Mouse (Mus musculus): ENCODE data around the gene Aebp1. TPM values are rescaled to one million over a fixed set of nuclear protein-coding genes. Genes with fewer than 3 reads are reported as not detected.

The Aebp1 gene
- total RNA-seq, 2 experiments from 2014 or later: 23.9 to 31.3 TPM

Other genes starting within 250 kb of the Aebp1 start
- gene Mrps24, start 146.3 kb upstream of the Aebp1 start, total RNA-seq (2021): 10 to 100 TPM; 89.1 to 96.9 TPM
- gene Urgcp, start 99.6 kb upstream of the Aebp1 start, total RNA-seq (2021): 10 to 100 TPM; 39.0 to 41.3 TPM
- 10 to 100 TPM; 11.7 to 14.8 TPM for gene Dbnl, start 73.5 kb upstream of the Aebp1 start, total RNA-seq (2021)
- 1,000 to 10,000 TPM; 3,395 to 3,606 TPM for gene Pgam2, start 58.2 kb upstream of the Aebp1 start, total RNA-seq (2021)
- 1 to 10 TPM; 1.8 to 2.8 TPM for gene Polm, start 23.9 kb upstream of the Aebp1 start, total RNA-seq (2021)
- 10 to 100 TPM; 34.8 to 37.6 TPM for gene Pold2, start 16.3 kb downstream of the Aebp1 start, total RNA-seq (2021)
- not detected for gene Myl7, start 36.8 kb downstream of the Aebp1 start, total RNA-seq (2021)
- gene Gck, start 88.1 kb downstream of the Aebp1 start, total RNA-seq (2021): 1 to 10 TPM; 2.0 to 5.2 TPM
- 10 to 100 TPM; 38.1 to 38.9 TPM for gene Ykt6, start 93.7 kb downstream of the Aebp1 start, total RNA-seq (2021)
- gene Camk2b, start 204.4 kb downstream of the Aebp1 start, total RNA-seq (2021): 100 to 1,000 TPM; 115 to 121 TPM